Comparison of ENCODE assay signal across 8 mouse cellular contexts in genomic region chr16:40466596-40466995, GRCm38 (mm10).
A peak's percentile ranks its signal among the peaks of the same experiment; 100 is the strongest.
DNase-seq lines count a peak whose midpoint lies in the region; ATAC-seq and TF ChIP-seq lines count a peak whose summit lies in the region.

No protein-coding gene starts in this region.

- ATAC-seq in forebrain, postnatal 0 days, result no peak; the same call in 1 of the 2 replicates
- no peak for ATAC-seq in erythroid progenitor cell, adult 5-6 weeks (replicated peaks; ENCODE audit: low FRiP score, poor library complexity, severe bottlenecking)

- DNase-seq in adrenal gland, postnatal 14 days, result peak; percentile 19
- DNase-seq in adrenal gland, adult 8-10 months, result no peak
- peak; percentile 23 for DNase-seq in kidney, adult 9 months
- DNase-seq in kidney, postnatal 14 days, result no peak
- DNase-seq in Muller cell, postnatal 12 days (ENCODE audit: inconsistent ontology term), result peak; percentile 9
- peak; percentile 74 for DNase-seq in forebrain, postnatal 0 days
- DNase-seq in retina, postnatal 1 day, result peak; percentile 49

- H3K9me3 ChIP-seq in forebrain, postnatal 0 days (ENCODE audit: low read length), result no peaks in the 10 kb centered on the region

- no peak overlapping the region for H3K9ac ChIP-seq in forebrain, postnatal 0 days

- H3K4me2 ChIP-seq in forebrain, postnatal 0 days (ENCODE audit: low read depth), result no peak overlapping the region

- H3K4me1 ChIP-seq in forebrain, postnatal 0 days (ENCODE audit: insufficient read depth), result no peaks in the 10 kb centered on the region

- H3K27ac ChIP-seq in forebrain, postnatal 0 days (ENCODE audit: low read depth, low read length), result no peak overlapping the region

- 12% methylated on average over 8 of the region's 8 CpGs for WGBS in forebrain, postnatal 0 days

- H3K36me3 ChIP-seq in forebrain, postnatal 0 days (ENCODE audit: insufficient read depth), result no peaks in the 10 kb centered on the region

- H3K4me3 ChIP-seq in forebrain, postnatal 0 days (ENCODE audit: low read depth, low read length), result no peak overlapping the region

- TF ChIP-seq CTCF in forebrain, postnatal 0 days (IDR thresholded peaks at IDR 0.05; ENCODE audit: low read depth), result peak; percentile 55

- H3K27me3 ChIP-seq in forebrain, postnatal 0 days (ENCODE audit: insufficient read depth, low read length), result no peaks in the 10 kb centered on the region

Comparison
In these comparisons a context has a peak if more than half of its experiments do, and no peak if none do; other contexts are left out.
1. DNase-seq: peak in adrenal gland, postnatal 14 days (single experiment), kidney, adult 9 months (single experiment), Muller cell, postnatal 12 days (single experiment), forebrain, postnatal 0 days (single experiment) and retina, postnatal 1 day (single experiment); none in adrenal gland, adult 8-10 months (single experiment) and kidney, postnatal 14 days (single experiment).